ENCODE assay signal across 24 mouse cellular contexts in genomic region chr1:150645314-150645713, GRCm38 (mm10).
DNase-seq lines count a peak whose midpoint lies in the region; ATAC-seq lines count a peak whose summit lies in the region.
"Had no signal": no experiment of that assay in that cellular context is flagged by ENCODE, and none has a peak within 500 bp of the region (broad histone marks: within the 10 kb centered on the region; RNA-seq: fewer than 3 reads in every experiment).

No protein-coding gene starts in this region.

- H3K4me3 ChIP-seq in forebrain, embryonic 15.5 days, result no peak overlapping the region
- H3K4me3 ChIP-seq in forebrain, embryonic 10.5 days, result no peak overlapping the region
- no peak overlapping the region for H3K4me3 ChIP-seq in limb, embryonic 13.5 days
- H3K4me3 ChIP-seq in limb, embryonic 10.5 days, result no peak overlapping the region
- H3K4me3 ChIP-seq: embryonic facial prominence, embryonic 12.5 days; embryonic facial prominence, embryonic 15.5 days; heart, adult 2 months; heart, embryonic 10.5 days; heart, embryonic 13.5 days had no signal

- H3K9me3 ChIP-seq in forebrain, embryonic 15.5 days, result no peaks in the 10 kb centered on the region
- peaks cover 4% of the 10 kb centered on the region; the same call in 1 of the 2 replicates for H3K9me3 ChIP-seq in forebrain, embryonic 10.5 days
- peaks cover 7% of the 10 kb centered on the region for H3K9me3 ChIP-seq in limb, embryonic 13.5 days
- H3K9me3 ChIP-seq in limb, embryonic 10.5 days (replicated peaks), result no peaks in the 10 kb centered on the region
- H3K9me3 ChIP-seq: embryonic facial prominence, embryonic 12.5 days; embryonic facial prominence, embryonic 15.5 days; heart, embryonic 10.5 days had no signal

- H3K36me3 ChIP-seq in forebrain, embryonic 15.5 days, result no peaks in the 10 kb centered on the region
- peaks cover 26% of the 10 kb centered on the region for H3K36me3 ChIP-seq in forebrain, embryonic 10.5 days (replicated peaks)
- peaks cover 62% of the 10 kb centered on the region for H3K36me3 ChIP-seq in limb, embryonic 13.5 days
- peaks cover 58% of the 10 kb centered on the region for H3K36me3 ChIP-seq in limb, embryonic 10.5 days

- DNase-seq in cerebellum, postnatal 10 days, result peak; percentile 20 to 21
- DNase-seq in cerebellum, adult 18-20 months, result no peak
- no peak for DNase-seq in forebrain, embryonic 10.5 days (ENCODE audit: extremely low spot score, low spot score)
- no peak for DNase-seq in limb, embryonic 10.5 days (ENCODE audit: low spot score)
- DNase-seq: adrenal gland, adult 8-10 months; adrenal gland, postnatal 25 days; cerebellum, adult 8-10 months; gastrocnemius, postnatal 10 days; gastrocnemius, postnatal 36 days; heart, adult 2 months; heart, postnatal 14 days; heart, postnatal 4 days; kidney, adult 18-20 months had no signal

- H3K4me2 ChIP-seq in forebrain, embryonic 15.5 days (replicated peaks), result no peak overlapping the region
- H3K4me2 ChIP-seq in limb, embryonic 13.5 days (replicated peaks), result no peak overlapping the region
- H3K4me2 ChIP-seq: embryonic facial prominence, embryonic 12.5 days; embryonic facial prominence, embryonic 15.5 days; heart, embryonic 13.5 days; hindbrain, embryonic 14.5 days had no signal

- H3K9ac ChIP-seq in forebrain, embryonic 15.5 days (replicated peaks), result no peak overlapping the region
- H3K9ac ChIP-seq in limb, embryonic 13.5 days, result no peak overlapping the region
- H3K9ac ChIP-seq: embryonic facial prominence, embryonic 12.5 days; embryonic facial prominence, embryonic 15.5 days; heart, embryonic 13.5 days; hindbrain, embryonic 14.5 days had no signal

- peaks cover 6% of the 10 kb centered on the region; the same call in 1 of the 2 replicates for H3K4me1 ChIP-seq in forebrain, embryonic 15.5 days
- no peaks in the 10 kb centered on the region for H3K4me1 ChIP-seq in forebrain, embryonic 10.5 days
- H3K4me1 ChIP-seq in limb, embryonic 13.5 days, result no peaks in the 10 kb centered on the region
- no peaks in the 10 kb centered on the region for H3K4me1 ChIP-seq in limb, embryonic 10.5 days
- H3K4me1 ChIP-seq: embryonic facial prominence, embryonic 12.5 days; embryonic facial prominence, embryonic 15.5 days; heart, embryonic 10.5 days; heart, embryonic 13.5 days had no signal

- no peak overlapping the region for H3K27ac ChIP-seq in forebrain, embryonic 15.5 days (replicated peaks)
- no peak overlapping the region for H3K27ac ChIP-seq in forebrain, embryonic 10.5 days
- H3K27ac ChIP-seq in limb, embryonic 13.5 days, result no peak overlapping the region
- no peak overlapping the region for H3K27ac ChIP-seq in limb, embryonic 10.5 days
- H3K27ac ChIP-seq: embryonic facial prominence, embryonic 12.5 days; embryonic facial prominence, embryonic 15.5 days; heart, adult 2 months; heart, embryonic 10.5 days; heart, embryonic 13.5 days; hindbrain, embryonic 14.5 days; hindbrain, postnatal 0 days had no signal

- H3K27me3 ChIP-seq in forebrain, embryonic 15.5 days, result no peaks in the 10 kb centered on the region
- no peaks in the 10 kb centered on the region for H3K27me3 ChIP-seq in forebrain, embryonic 10.5 days (ENCODE audit: poor library complexity, severe bottlenecking)
- no peaks in the 10 kb centered on the region for H3K27me3 ChIP-seq in limb, embryonic 13.5 days
- H3K27me3 ChIP-seq in limb, embryonic 10.5 days (ENCODE audit: low read depth, poor library complexity, severe bottlenecking), result no peaks in the 10 kb centered on the region
- H3K27me3 ChIP-seq: embryonic facial prominence, embryonic 12.5 days; embryonic facial prominence, embryonic 15.5 days; heart, embryonic 13.5 days had no signal

- ATAC-seq in forebrain, embryonic 15.5 days (replicated peaks), result peak; percentile 69; the same call in 1 of the 2 replicates
- peak; percentile 72 for ATAC-seq in limb, embryonic 13.5 days (ENCODE audit: low FRiP score, low read depth)
- ATAC-seq: activated CD4-positive, CD25-positive, alpha-beta regulatory T cell, adult 4 months; hindbrain, postnatal 0 days; inflammation-experienced regulatory T-cells, adult 6 months; intestine, embryonic 16.5 days had no signal

- 70% methylated on average over 1 of the region's 1 CpGs for WGBS in forebrain, embryonic 15.5 days
- 95% methylated on average over 1 of the region's 1 CpGs for WGBS in forebrain, embryonic 10.5 days
- WGBS in limb, embryonic 13.5 days, result 44% methylated on average over 1 of the region's 1 CpGs
- WGBS in limb, embryonic 10.5 days, result 94% methylated on average over 1 of the region's 1 CpGs

Comparison
In these comparisons a context has a peak if more than half of its experiments do, and no peak if none do; other contexts are left out.
1. DNase-seq: peak in cerebellum, postnatal 10 days (2 of 2); none in cerebellum, adult 18-20 months (0 of 2), forebrain, embryonic 10.5 days (single experiment) and limb, embryonic 10.5 days (single experiment).